Mouse (Mus musculus) C2C12 (cell line): ENCODE results near the gene Hist1h2ab.

ENCODE experiments used
- CEBPB ChIP-seq: IDR thresholded peaks from one replicate; pipeline ENCODE4 v1.6.1; 2011; ENCODE audit warnings: low read depth, mild to moderate bottlenecking, control low read depth, moderate library complexity
- CTCF ChIP-seq: IDR thresholded peaks from one replicate; pipeline ENCODE4 v1.5.1; 2011; ENCODE audit not compliant: control insufficient read depth, insufficient read depth, insufficient read length
- FOSL1 ChIP-seq: IDR thresholded peaks from one replicate; pipeline ENCODE4 v1.8.0; 2011; ENCODE audit warnings: mild to moderate bottlenecking, low read length; ENCODE audit not compliant: poor library complexity, insufficient read depth, severe bottlenecking
- MAX ChIP-seq: IDR thresholded peaks from one replicate; pipeline ENCODE4 v1.6.1; 2011; ENCODE audit warnings: mild to moderate bottlenecking, control low read depth
- MYOD1 ChIP-seq: IDR thresholded peaks from one replicate; pipeline ENCODE4 v1.6.1; 2011; ENCODE audit warnings: low read depth; ENCODE audit not compliant: control insufficient read depth, insufficient read length
- MYOG ChIP-seq: IDR thresholded peaks from one replicate; pipeline ENCODE4 v1.6.1; 2011; ENCODE audit not compliant: control insufficient read depth, insufficient read length; ENCODE audit errors: extremely low read depth
- USF1 ChIP-seq: IDR thresholded peaks from one replicate; pipeline ENCODE4 v1.6.1; 2011; ENCODE audit warnings: low read depth, mild to moderate bottlenecking, control low read depth, moderate library complexity

- TF ChIP-seq CTCF, result no peak
- TF ChIP-seq CEBPB, result no peak
- TF ChIP-seq MYOD1, result no peak
- TF ChIP-seq USF1, result no peak
- no peak for TF ChIP-seq MAX
- TF ChIP-seq MYOG, result no peak
- TF ChIP-seq FOSL1, result no peak
Measured at GRCm38 (mm10) chr13:23740256-23740840, 10.6 kb upstream of the Hist1h2ab start.
